Mouse (Mus musculus): ENCODE results near the gene Vldlr.

DNA sequence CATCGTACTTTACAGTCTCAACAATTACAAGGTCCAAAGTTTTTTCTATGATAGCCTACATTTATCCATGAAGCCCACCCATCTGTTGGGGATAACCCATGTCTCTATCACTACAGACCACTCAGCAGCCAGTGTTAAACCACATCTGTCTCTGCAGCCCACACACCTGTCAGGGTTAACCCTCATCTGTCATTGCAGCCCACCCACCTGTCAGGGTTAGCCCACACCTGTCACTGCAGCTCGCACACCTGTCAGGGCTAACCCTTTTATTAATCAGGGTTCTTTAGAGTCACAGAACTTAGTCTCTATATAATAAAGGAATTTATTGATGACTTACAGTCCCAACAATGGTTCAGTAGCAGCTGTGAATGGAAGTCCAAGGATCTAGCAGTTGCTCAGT is 62.9 kb downstream of the Vldlr start:
- TF ChIP-seq CTCF (IDR thresholded peaks at IDR 0.05; ENCODE audit: low read depth) (no peak), EP300 (optimal IDR thresholded peaks at IDR 0.05) (no peak)
